Mouse (Mus musculus) embryonic facial prominence, embryonic 11.5 days (tissue): ENCODE results near the gene Grb14. TPM values are rescaled to one million over a fixed set of nuclear protein-coding genes. Genes with fewer than 3 reads are reported as not detected.

Source experiments
- ATAC-seq: fragments of 200-750 bp; cut with Nextera tagmentation; replicated peaks from 2 replicates; pipeline ENCODE4 v1.8.0; 2017; ENCODE audit warnings: low read depth; ENCODE audit not compliant: insufficient number of reproducible peaks, low FRiP score, low TSS enrichment
- DNase-seq: peaks from one replicate; pipeline ENCODE4 v3.0.0-alpha.2; 2015; ENCODE audit warnings: low spot score
- H3K27ac ChIP-seq: fragments of 300-500 bp; sonication (generic); replicated peaks from 2 replicates; pipeline ENCODE4 v1.5.1; 2014; ENCODE audit warnings: mild to moderate bottlenecking, low read depth, low read length, control low read depth
- H3K27me3 ChIP-seq: fragments of 300-500 bp; sonication (generic); 2 replicates; pipeline ENCODE4 v1.6.1; 2014; ENCODE audit warnings: mild to moderate bottlenecking, low read length, moderate library complexity, mixed read lengths; ENCODE audit not compliant: control insufficient read depth, insufficient read depth
- H3K36me3 ChIP-seq: fragments of 300-500 bp; sonication (generic); replicated peaks from 2 replicates; pipeline ENCODE4 v1.6.1; 2014; ENCODE audit warnings: low read depth, mild to moderate bottlenecking, low read length, moderate library complexity, mixed read lengths; ENCODE audit not compliant: control insufficient read depth, insufficient read depth
- H3K4me1 ChIP-seq: fragments of 300-500 bp; sonication (generic); 2 replicates; pipeline ENCODE4 v1.6.1; 2014; ENCODE audit warnings: low read length, mixed read lengths; ENCODE audit not compliant: control insufficient read depth, insufficient read depth
- H3K4me2 ChIP-seq: fragments of 300-500 bp; sonication (generic); 2 replicates; pipeline ENCODE4 v1.6.1; 2014; ENCODE audit warnings: low read depth, mild to moderate bottlenecking, control low read depth, low read length, moderate library complexity
- H3K4me3 ChIP-seq: fragments of 300-500 bp; sonication (generic); 2 replicates; pipeline ENCODE4 v1.5.1; 2014; ENCODE audit warnings: low read depth, low read length, control low read depth
- H3K9ac ChIP-seq: fragments of 300-500 bp; sonication (generic); replicated peaks from 2 replicates; pipeline ENCODE4 v1.6.1; 2014; ENCODE audit warnings: mild to moderate bottlenecking, control low read depth, low read length
- H3K9me3 ChIP-seq: fragments of 300-500 bp; sonication (generic); replicated peaks from 2 replicates; pipeline ENCODE4 v1.6.1; 2016; ENCODE audit warnings: mild to moderate bottlenecking, low read length, inconsistent platforms, mixed read lengths; ENCODE audit not compliant: control insufficient read depth
- WGBS: fragments of 180-500 bp; shearing (Covaris S2); extraction: QIAGEN DNeasy Blood & Tissue Kit; methylation state at CpG from one replicate; pipeline ENCODE4 v1.1.7; 2014; 5-methylcytosine and 5-hydroxymethylcytosine counted together
- polyA plus RNA-seq: library from polyadenylated mRNA; unstranded; fragments of >200 nt; fragmentation: Nextera tagmentation; extraction: Ambion mirVana; gene quantifications from 2 replicates; pipeline ENCODE4 v1.2.1, GENCODE M21; 2014

The Grb14 gene
- polyA plus RNA-seq, 1 experiment from 2014 or later: 9.5 TPM

- Histone ChIP-seq H3K4me3 (no peak overlapping the region), H3K4me2 (no peak overlapping the region), H3K4me1 (no peaks in the 10 kb centered on the region), H3K36me3 (no peaks in the 10 kb centered on the region), H3K27me3 (no peaks in the 10 kb centered on the region), H3K27ac (no peak overlapping the region), H3K9me3 (no peaks in the 10 kb centered on the region), H3K9ac (no peak overlapping the region)
- ATAC-seq (no peak), DNase-seq (no peak)
- WGBS: 86% methylated on average over 3 of the region's 3 CpGs
These were observed 22.2 kb downstream of the Grb14 start for GRCm38 (mm10) chr2:65002631-65003030.

- WGBS: 82% methylated on average over 2 of the region's 2 CpGs
- H3K27ac ChIP-seq: no peak overlapping the region
- DNase-seq (no peak), ATAC-seq (no peak)
- H3K27me3 ChIP-seq: no peaks in the 10 kb centered on the region
- H3K9me3 ChIP-seq: no peaks in the 10 kb centered on the region
- H3K9ac ChIP-seq: no peak overlapping the region
- H3K4me3 ChIP-seq: no peak overlapping the region
- no peak overlapping the region for H3K4me2 ChIP-seq
- H3K4me1 ChIP-seq: no peaks in the 10 kb centered on the region
- H3K36me3 ChIP-seq: no peaks in the 10 kb centered on the region
These were observed 29.7 kb downstream of the Grb14 start for GRCm38 (mm10) chr2:64995048-64995447.

GRCm38 (mm10) chr2:64989426-64990187, 35.2 kb downstream of the Grb14 start:
- H3K4me3 ChIP-seq: no peak overlapping the region
- H3K9me3 ChIP-seq: no peaks in the 10 kb centered on the region
- no peak overlapping the region for H3K4me2 ChIP-seq
- no peaks in the 10 kb centered on the region for H3K27me3 ChIP-seq
- no peak overlapping the region for H3K9ac ChIP-seq
- WGBS: 84% methylated on average over 2 of the region's 2 CpGs
- no peak for ATAC-seq
- H3K36me3 ChIP-seq: no peaks in the 10 kb centered on the region
- DNase-seq: no peak
- H3K27ac ChIP-seq: no peak overlapping the region
- no peaks in the 10 kb centered on the region for H3K4me1 ChIP-seq

GRCm38 (mm10) chr2:64987782-64988181, 37.0 kb downstream of the Grb14 start:
- Histone ChIP-seq H3K36me3 (no peaks in the 10 kb centered on the region), H3K4me3 (no peak overlapping the region), H3K27me3 (no peaks in the 10 kb centered on the region), H3K27ac (no peak overlapping the region), H3K4me2 (no peak overlapping the region), H3K9ac (no peak overlapping the region), H3K4me1 (no peaks in the 10 kb centered on the region), H3K9me3 (no peaks in the 10 kb centered on the region)
- ATAC-seq (no peak), DNase-seq (no peak)
- 82% methylated on average over 3 of the region's 3 CpGs for WGBS

- DNase-seq (no peak), ATAC-seq (no peak)
- H3K4me3 ChIP-seq: no peak overlapping the region
- 52% methylated on average over 5 of the region's 5 CpGs for WGBS
- H3K4me2 ChIP-seq: no peak overlapping the region
- H3K27me3 ChIP-seq: no peaks in the 10 kb centered on the region
- no peaks in the 10 kb centered on the region for H3K9me3 ChIP-seq
- H3K36me3 ChIP-seq: no peaks in the 10 kb centered on the region
- H3K4me1 ChIP-seq: no peaks in the 10 kb centered on the region
- no peak overlapping the region for H3K9ac ChIP-seq
- no peak overlapping the region for H3K27ac ChIP-seq
These were observed 49.2 kb downstream of the Grb14 start for GRCm38 (mm10) chr2:64975546-64975945.

- WGBS: 39% methylated on average over 2 of the region's 2 CpGs
- Histone ChIP-seq H3K4me2 (no peak overlapping the region), H3K9me3 (no peaks in the 10 kb centered on the region), H3K4me1 (no peaks in the 10 kb centered on the region), H3K9ac (no peak overlapping the region), H3K4me3 (no peak overlapping the region), H3K27ac (no peak overlapping the region), H3K27me3 (no peaks in the 10 kb centered on the region), H3K36me3 (no peaks in the 10 kb centered on the region)
- ATAC-seq (no peak), DNase-seq (no peak)
These were observed 50.2 kb downstream of the Grb14 start for GRCm38 (mm10) chr2:64974549-64974948.

GRCm38 (mm10) chr2:64973819-64974441, 50.9 kb downstream of the Grb14 start:
- ATAC-seq: no peak
- Histone ChIP-seq H3K27me3 (no peaks in the 10 kb centered on the region), H3K9me3 (no peaks in the 10 kb centered on the region), H3K4me1 (no peaks in the 10 kb centered on the region), H3K27ac (no peak overlapping the region), H3K4me3 (no peak overlapping the region), H3K36me3 (no peaks in the 10 kb centered on the region), H3K4me2 (no peak overlapping the region), H3K9ac (no peak overlapping the region)
- WGBS: 66% methylated on average over 10 of the region's 10 CpGs
- no peak for DNase-seq

GRCm38 (mm10) chr2:64973125-64973524, 51.7 kb downstream of the Grb14 start:
- Histone ChIP-seq H3K9ac (no peak overlapping the region), H3K36me3 (no peaks in the 10 kb centered on the region), H3K27ac (no peak overlapping the region), H3K27me3 (no peaks in the 10 kb centered on the region), H3K4me1 (no peaks in the 10 kb centered on the region), H3K9me3 (no peaks in the 10 kb centered on the region), H3K4me3 (no peak overlapping the region), H3K4me2 (no peak overlapping the region)
- no peak for ATAC-seq
- DNase-seq: no peak
- WGBS: 70% methylated on average over 1 of the region's 1 CpGs
